Mouse (Mus musculus) kidney, adult 2 months (tissue): ENCODE data around the gene Mbnl2. TPM values are rescaled to one million over a fixed set of nuclear protein-coding genes. Genes with fewer than 3 reads are reported as not detected.

Experiments used
- DNase-seq: peaks from one replicate; pipeline ENCODE4 v3.0.0; 2021
- H3K27ac ChIP-seq: fragments of 200-500 bp; 2 replicates; pipeline ENCODE4 v1.5.1; 2012; ENCODE audit warnings: low read depth, low read length, control low read depth, inconsistent platforms; ENCODE audit not compliant: insufficient read depth
- H3K27me3 ChIP-seq: fragments of 200-500 bp; replicated peaks from 2 replicates; pipeline ENCODE4 v1.6.1; 2012; ENCODE audit warnings: mild to moderate bottlenecking, moderate library complexity, low read length, inconsistent platforms; ENCODE audit not compliant: control insufficient read depth, insufficient read depth
- H3K36me3 ChIP-seq: fragments of 200-500 bp; 2 replicates; pipeline ENCODE4 v1.6.1; 2012; ENCODE audit warnings: mild to moderate bottlenecking, moderate library complexity, low read length, inconsistent platforms; ENCODE audit not compliant: control insufficient read depth, insufficient read depth
- H3K4me1 ChIP-seq: fragments of 200-500 bp; 2 replicates; pipeline ENCODE4 v1.6.1; 2011; ENCODE audit warnings: low read length; ENCODE audit not compliant: control insufficient read depth, insufficient read depth
- H3K4me3 ChIP-seq: fragments of 200-500 bp; 2 replicates; pipeline ENCODE4 v1.5.1; 2011; ENCODE audit warnings: mild to moderate bottlenecking, low read depth, low read length, control low read depth; ENCODE audit not compliant: insufficient read depth
- CTCF ChIP-seq: fragments of 200-500 bp; conservative IDR thresholded peaks from 2 replicates; pipeline ENCODE4 v1.5.1; 2011; ENCODE audit warnings: low read depth, mild to moderate bottlenecking, control low read depth, low read length, moderate library complexity, mixed read lengths; ENCODE audit not compliant: insufficient read depth, insufficient read length
- POLR2A ChIP-seq: fragments of 200-500 bp; IDR thresholded peaks from one replicate; pipeline ENCODE4 v1.6.1; 2011; ENCODE audit warnings: low read depth, low read length, control low read depth
- WGBS: fragments of 180-500 bp; shearing (Covaris S2); methylation state at CpG from one replicate; pipeline ENCODE4 v1.1.7; 2018; 5-methylcytosine and 5-hydroxymethylcytosine counted together
- polyA plus RNA-seq: library from polyadenylated mRNA; depleted of rRNA; stranded (reverse); fragments of >200 nt; gene quantifications from 2 replicates; pipeline ENCODE4 v1.2.3, GENCODE M21; 2012

Mbnl2 gene
- polyA plus RNA-seq, 1 experiment, result 50.0 TPM

- TF ChIP-seq POLR2A, result no peak
- TF ChIP-seq CTCF, result no peak
- H3K4me1 ChIP-seq, result no peaks in the 10 kb centered on the region
- H3K36me3 ChIP-seq, result no peaks in the 10 kb centered on the region
- DNase-seq, result no peak
- no peak overlapping the region for H3K27ac ChIP-seq
- H3K27me3 ChIP-seq, result no peaks in the 10 kb centered on the region
- H3K4me3 ChIP-seq, result no peak overlapping the region
- whole genome bisulfite sequencing, result 87% methylated on average over 7 of the region's 7 CpGs
Observed at GRCm38 (mm10) chr14:120253331-120253730, 22.1 kb upstream of the Mbnl2 start.

GRCm38 (mm10) chr14:120256146-120256545 lies 19.3 kb upstream of the Mbnl2 start:
- DNase-seq, result no peak
- peak; percentile 21; the same call in 1 of the 2 replicates for TF ChIP-seq CTCF
- no peak for TF ChIP-seq POLR2A
- H3K4me1 ChIP-seq, result no peaks in the 10 kb centered on the region
- no peak overlapping the region for H3K27ac ChIP-seq
- H3K27me3 ChIP-seq, result no peaks in the 10 kb centered on the region
- WGBS, result 95% methylated on average over 2 of the region's 2 CpGs
- no peak overlapping the region for H3K4me3 ChIP-seq
- H3K36me3 ChIP-seq, result no peaks in the 10 kb centered on the region

GRCm38 (mm10) chr14:120256623-120257384 lies 18.7 kb upstream of the Mbnl2 start:
- no peaks in the 10 kb centered on the region for H3K36me3 ChIP-seq
- TF ChIP-seq CTCF (no peak), POLR2A (no peak)
- no peak overlapping the region for H3K4me3 ChIP-seq
- peak; percentile 46 for DNase-seq
- no peaks in the 10 kb centered on the region for H3K27me3 ChIP-seq
- 64% methylated on average over 15 of the region's 15 CpGs for WGBS
- H3K4me1 ChIP-seq, result no peaks in the 10 kb centered on the region
- H3K27ac ChIP-seq, result no peak overlapping the region

GRCm38 (mm10) chr14:120257483-120257882 lies 18.0 kb upstream of the Mbnl2 start:
- H3K36me3 ChIP-seq, result no peaks in the 10 kb centered on the region
- TF ChIP-seq CTCF, result no peak
- TF ChIP-seq POLR2A, result no peak
- H3K4me3 ChIP-seq, result no peak overlapping the region
- H3K4me1 ChIP-seq, result no peaks in the 10 kb centered on the region
- no peaks in the 10 kb centered on the region for H3K27me3 ChIP-seq
- 68% methylated on average over 6 of the region's 6 CpGs for WGBS
- DNase-seq, result no peak
- no peak overlapping the region for H3K27ac ChIP-seq

- WGBS, result 94% methylated on average over 1 of the region's 1 CpGs
- no peaks in the 10 kb centered on the region for H3K36me3 ChIP-seq
- TF ChIP-seq POLR2A, result no peak
- DNase-seq, result no peak
- H3K4me3 ChIP-seq, result no peak overlapping the region
- H3K27me3 ChIP-seq, result no peaks in the 10 kb centered on the region
- no peak overlapping the region for H3K27ac ChIP-seq
- H3K4me1 ChIP-seq, result no peaks in the 10 kb centered on the region
Observed at GRCm38 (mm10) chr14:120259426-120259825, 16.0 kb upstream of the Mbnl2 start.

- no peak for TF ChIP-seq CTCF
- no peak for TF ChIP-seq POLR2A
- Histone ChIP-seq H3K27ac (no peak overlapping the region), H3K36me3 (no peaks in the 10 kb centered on the region), H3K4me1 (no peaks in the 10 kb centered on the region), H3K27me3 (no peaks in the 10 kb centered on the region), H3K4me3 (no peak overlapping the region)
- 89% methylated on average over 11 of the region's 11 CpGs for WGBS
- DNase-seq, result no peak
Observed at GRCm38 (mm10) chr14:120261606-120262005, 13.9 kb upstream of the Mbnl2 start.

GRCm38 (mm10) chr14:120262660-120263379 lies 12.6 kb upstream of the Mbnl2 start:
- DNase-seq, result no peak
- Histone ChIP-seq H3K27ac (no peak overlapping the region), H3K27me3 (no peaks in the 10 kb centered on the region), H3K36me3 (no peaks in the 10 kb centered on the region), H3K4me3 (no peak overlapping the region), H3K4me1 (no peaks in the 10 kb centered on the region)
- TF ChIP-seq CTCF (no peak), POLR2A (no peak)
- 93% methylated on average over 14 of the region's 14 CpGs for WGBS
